Mouse (Mus musculus) hematopoietic stem cell, adult 5-6 weeks (primary cell): Measurements from ENCODE around the gene Mycbp2. TPM values are rescaled to one million over a fixed set of nuclear protein-coding genes. Genes with fewer than 3 reads are reported as not detected.
A peak's percentile ranks its signal among the peaks of the same experiment; 100 is the strongest.

Experiments
- ATAC-seq, 2 experiments: fragments of 125-278 bp in 1 of 2; replicated peaks in 1 of 2; 2 replicates each; pipeline ENCODE4 v1.8.0; 2016 to 2017; ENCODE audit warnings: inconsistent platforms in 2 of 2, mild to moderate bottlenecking in 2 of 2, moderate number of reproducible peaks in 2 of 2, low read depth in 1 of 2, moderate TSS enrichment in 1 of 2; ENCODE audit not compliant: low FRiP score in 2 of 2, poor library complexity in 2 of 2, severe bottlenecking in 2 of 2, insufficient read depth in 1 of 2, low TSS enrichment in 1 of 2
- total RNA-seq: library from RNA; stranded (forward); fragments of 172-1452, 232-1000 nt; gene quantifications from 2 replicates; pipeline ENCODE4 v1.2.3, GENCODE M21; 2017

Gene Mycbp2
- 82.5 and 100 TPM in 2 replicates for total RNA-seq

- peak; percentile 70 for ATAC-seq
Observed at GRCm38 (mm10) chr14:103346729-103347505, at the start of gene Mycbp2. Gene Mycbp2, minus strand, starts transcription at chr14:103346814.

- peak; percentile 53 to 74 for ATAC-seq
Observed at GRCm38 (mm10) chr14:103392391-103392790, 45.8 kb upstream of the Mycbp2 start.

GRCm38 (mm10) chr14:103387431-103387830, 40.8 kb upstream of the Mycbp2 start:
- ATAC-seq: no peak

GRCm38 (mm10) chr14:103386871-103387270, 40.3 kb upstream of the Mycbp2 start:
- no peak for ATAC-seq

GRCm38 (mm10) chr14:103385084-103385610, 38.5 kb upstream of the Mycbp2 start:
- peak in 1 of 2 experiments; percentile 77; a peak in 1 of 4 replicates for ATAC-seq

- ATAC-seq: no peak
Observed at GRCm38 (mm10) chr14:103378703-103379102, 32.1 kb upstream of the Mycbp2 start.

GRCm38 (mm10) chr14:103376765-103377164, 30.2 kb upstream of the Mycbp2 start:
- ATAC-seq: peak in 1 of 2 experiments; percentile 51; a peak in 1 of 4 replicates

GRCm38 (mm10) chr14:103375523-103375922, 28.9 kb upstream of the Mycbp2 start:
- ATAC-seq: 0 out of 4 replicates have a peak, but pooled peaks of 1 of the 2 experiments have one; percentile 25

- ATAC-seq: peak; percentile 64 to 80; a peak in 3 of 4 replicates
Observed at GRCm38 (mm10) chr14:103363199-103363598, 16.6 kb upstream of the Mycbp2 start.

GRCm38 (mm10) chr14:103356066-103356465, 9.5 kb upstream of the Mycbp2 start:
- ATAC-seq: no peak

- no peak for ATAC-seq
Observed at GRCm38 (mm10) chr14:103354396-103355352, 8.1 kb upstream of the Mycbp2 start.

GRCm38 (mm10) chr14:103345858-103346728, 521 bp downstream of the Mycbp2 start:
- no peak for ATAC-seq

GRCm38 (mm10) chr14:103345486-103345857, 1.1 kb downstream of the Mycbp2 start:
- no peak for ATAC-seq

- ATAC-seq: no peak
Observed at GRCm38 (mm10) chr14:103345011-103345410, 1.6 kb downstream of the Mycbp2 start.

GRCm38 (mm10) chr14:103343791-103344190, 2.8 kb downstream of the Mycbp2 start:
- no peak for ATAC-seq

- peak; percentile 44 to 57; a peak in 3 of 4 replicates for ATAC-seq
Observed at GRCm38 (mm10) chr14:103341385-103342294, 5.0 kb downstream of the Mycbp2 start.
